Mouse (Mus musculus): ENCODE results near the gene Skp1a. TPM values are rescaled to one million over a fixed set of nuclear protein-coding genes. Genes with fewer than 3 reads are reported as not detected.
A peak's percentile ranks its signal among the peaks of the same experiment; 100 is the strongest.

Skp1a gene
- polyA plus RNA-seq, 3 experiments from 2014 or later = 274 to 332 (median 300) TPM

DNA sequence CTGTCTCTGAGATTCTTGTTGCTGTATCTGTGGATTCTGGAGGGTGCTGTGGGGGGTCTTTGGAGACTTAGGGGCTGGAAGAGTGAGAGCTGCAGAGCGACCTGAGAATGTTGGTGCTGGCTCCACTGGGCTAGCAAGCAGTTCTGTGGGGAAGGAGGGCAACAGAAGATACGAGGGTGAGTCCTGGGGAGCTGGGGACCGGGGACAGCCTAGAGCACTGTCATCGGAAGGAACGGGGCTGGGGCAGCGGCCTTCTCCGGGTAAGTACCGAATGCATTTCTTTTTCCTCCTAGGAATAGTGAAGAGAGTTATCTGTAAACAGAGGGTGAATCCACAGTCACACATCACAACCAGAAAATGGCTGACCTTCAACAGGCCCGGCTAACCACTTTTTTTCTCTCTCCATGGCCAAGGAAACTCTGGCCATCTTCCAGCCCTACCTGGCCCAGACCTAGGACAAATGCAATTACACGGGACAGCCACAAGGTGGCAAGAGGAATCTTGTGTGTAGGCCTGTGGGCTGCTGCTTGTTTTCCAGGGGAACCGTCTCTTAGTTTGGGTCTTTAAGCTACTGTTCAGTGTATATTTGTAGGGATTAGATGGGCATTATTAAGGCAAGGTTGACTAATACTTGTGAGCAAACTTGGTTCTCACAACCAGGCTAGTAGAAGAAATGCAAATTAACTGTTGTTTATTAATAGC, 22.0 kb downstream of the Skp1a start:
- ATAC-seq = no peak

GRCm38 (mm10) chr11:52255077-52255476, 23.3 kb downstream of the Skp1a start:
- no peak for ATAC-seq

DNA sequence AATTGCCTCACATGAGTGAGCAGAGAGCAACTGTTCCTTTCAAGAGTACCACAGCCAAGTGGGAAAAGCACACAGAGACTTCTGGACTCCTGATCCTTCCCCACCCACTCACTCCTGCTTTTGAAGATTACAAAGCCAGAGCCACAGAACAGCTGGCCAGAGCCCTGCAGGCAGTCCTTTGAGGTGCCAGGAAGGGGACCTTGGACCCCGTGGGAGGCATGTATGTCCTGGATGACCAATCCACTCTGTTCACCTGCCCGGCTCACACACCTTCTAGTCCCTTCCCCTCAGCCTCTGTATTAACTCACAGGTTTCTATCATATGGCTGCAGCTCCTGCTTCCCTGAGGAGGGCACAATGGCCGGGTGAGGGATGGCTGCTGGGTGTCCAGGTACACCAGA, 25.6 kb downstream of the Skp1a start:
- ATAC-seq = no peak

DNA sequence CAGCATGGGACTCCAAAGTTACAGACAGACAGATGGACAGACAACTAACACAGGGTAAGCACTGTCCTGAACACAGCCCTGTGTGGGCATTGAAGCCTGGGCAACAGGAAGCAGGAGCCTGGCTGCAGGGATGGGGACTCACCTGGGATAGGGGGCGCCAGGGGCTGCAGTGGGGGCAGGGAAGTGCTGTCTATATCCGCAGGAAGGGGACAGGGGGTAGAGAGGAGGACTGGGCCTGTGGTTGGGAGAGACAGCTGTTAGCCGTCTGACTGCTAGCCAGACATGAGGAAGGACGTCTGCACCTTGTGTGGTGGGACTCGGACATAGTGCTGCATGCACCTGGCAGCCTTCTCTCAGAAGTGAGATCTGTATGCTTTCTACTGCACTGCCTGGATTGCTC, 26.9 kb downstream of the Skp1a start:
- no peak for ATAC-seq

DNA sequence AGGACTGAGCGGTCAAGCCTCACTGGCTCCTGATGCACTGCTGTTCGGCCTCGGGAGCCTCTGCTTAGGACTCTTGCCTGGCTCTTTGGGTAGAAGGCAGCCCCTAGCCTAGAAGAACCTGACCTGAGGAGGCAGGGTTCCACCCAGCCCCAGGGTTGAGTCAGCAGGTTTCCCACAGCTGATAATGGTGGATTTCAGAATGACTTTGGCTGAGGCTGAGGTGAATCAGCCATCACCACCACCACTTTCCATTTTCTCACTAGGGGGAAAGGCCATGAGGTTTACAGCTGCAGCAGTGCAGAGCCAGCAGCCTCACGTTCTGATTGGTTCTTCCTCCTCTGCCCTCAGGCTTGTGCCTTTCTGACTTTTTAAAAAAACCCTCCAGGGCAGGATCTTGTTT, 29.1 kb downstream of the Skp1a start:
- no peak for ATAC-seq

- no peak for ATAC-seq
Measured at GRCm38 (mm10) chr11:52261937-52262336, 30.1 kb downstream of the Skp1a start.

GRCm38 (mm10) chr11:52262338-52262737, 30.5 kb downstream of the Skp1a start:
- no peak for ATAC-seq

- no peak for ATAC-seq
Measured at GRCm38 (mm10) chr11:52264871-52265270, 33.1 kb downstream of the Skp1a start.

GRCm38 (mm10) chr11:52265616-52266307, 34.0 kb downstream of the Skp1a start:
- peak; percentile 74 for ATAC-seq

GRCm38 (mm10) chr11:52267271-52267670, 35.5 kb downstream of the Skp1a start:
- ATAC-seq = no peak

DNA sequence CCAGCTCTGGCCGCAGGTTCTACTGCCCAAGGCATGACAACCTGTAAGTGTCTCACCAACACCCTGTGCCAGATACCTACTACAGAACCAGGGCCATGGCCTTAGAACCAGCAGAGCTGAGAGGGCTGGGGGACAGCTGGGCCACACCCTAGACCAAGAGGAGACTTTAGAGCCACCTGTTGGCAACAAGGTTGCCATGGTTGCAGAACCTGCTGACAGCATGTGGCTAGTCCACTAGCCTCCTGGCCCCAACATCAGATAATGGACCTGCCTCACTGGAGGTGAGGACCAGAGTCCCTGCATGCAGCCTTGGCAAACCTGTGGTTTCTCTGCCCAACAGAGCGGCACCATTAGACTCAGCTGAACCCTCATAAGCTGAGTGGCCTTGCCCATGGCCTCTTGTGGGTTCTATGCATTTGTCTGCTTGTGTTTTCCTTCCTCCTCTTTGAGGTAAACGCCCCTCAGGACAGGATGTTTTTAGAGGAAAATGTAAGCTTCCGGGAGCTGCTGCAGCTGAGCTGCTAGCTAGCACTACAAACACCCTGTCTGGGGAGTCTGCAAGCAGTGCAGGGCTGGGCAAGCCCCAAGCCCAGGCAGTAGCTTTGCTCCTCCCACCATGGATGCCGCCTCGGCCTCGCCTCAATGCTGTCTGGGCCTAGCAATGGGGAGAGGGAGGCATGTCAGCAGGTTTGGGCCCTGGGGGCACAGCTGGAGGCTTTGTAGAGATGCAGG, 36.5 kb downstream of the Skp1a start:
- ATAC-seq = peak; percentile 59

GRCm38 (mm10) chr11:52269841-52270240, 38.0 kb downstream of the Skp1a start:
- no peak for ATAC-seq

GRCm38 (mm10) chr11:52271765-52272495, 40.1 kb downstream of the Skp1a start:
- ATAC-seq = no peak

GRCm38 (mm10) chr11:52272619-52273018, 40.8 kb downstream of the Skp1a start:
- ATAC-seq = no peak

GRCm38 (mm10) chr11:52273183-52273941, 41.6 kb downstream of the Skp1a start:
- ATAC-seq = no peak

- ATAC-seq = peak; percentile 22
Measured at GRCm38 (mm10) chr11:52273942-52274330, 42.1 kb downstream of the Skp1a start.

- peak; percentile 19 for ATAC-seq
Measured at GRCm38 (mm10) chr11:52274456-52275112, 42.8 kb downstream of the Skp1a start.

DNA sequence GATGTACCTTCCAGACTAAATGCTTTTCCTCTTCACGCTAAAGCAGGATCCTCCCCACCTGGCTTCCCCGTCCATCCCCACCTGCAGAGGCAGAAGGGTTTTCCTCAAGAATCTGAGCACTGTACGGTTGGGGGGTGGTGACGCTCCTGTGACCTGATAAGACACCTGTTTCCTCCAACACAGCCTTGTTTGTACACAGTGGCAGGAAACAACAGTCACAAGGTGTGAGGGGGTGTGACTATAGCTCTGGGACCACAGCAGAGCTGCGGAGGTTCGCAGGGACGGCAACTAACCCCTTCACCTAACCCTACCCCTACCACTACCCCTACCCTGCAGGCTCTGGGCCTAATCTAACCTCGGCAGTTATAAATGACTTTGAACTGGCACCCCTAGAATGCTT, 43.6 kb downstream of the Skp1a start:
- peak; percentile 80 for ATAC-seq

GRCm38 (mm10) chr11:52275774-52276555, 44.2 kb downstream of the Skp1a start:
- no peak for ATAC-seq

DNA sequence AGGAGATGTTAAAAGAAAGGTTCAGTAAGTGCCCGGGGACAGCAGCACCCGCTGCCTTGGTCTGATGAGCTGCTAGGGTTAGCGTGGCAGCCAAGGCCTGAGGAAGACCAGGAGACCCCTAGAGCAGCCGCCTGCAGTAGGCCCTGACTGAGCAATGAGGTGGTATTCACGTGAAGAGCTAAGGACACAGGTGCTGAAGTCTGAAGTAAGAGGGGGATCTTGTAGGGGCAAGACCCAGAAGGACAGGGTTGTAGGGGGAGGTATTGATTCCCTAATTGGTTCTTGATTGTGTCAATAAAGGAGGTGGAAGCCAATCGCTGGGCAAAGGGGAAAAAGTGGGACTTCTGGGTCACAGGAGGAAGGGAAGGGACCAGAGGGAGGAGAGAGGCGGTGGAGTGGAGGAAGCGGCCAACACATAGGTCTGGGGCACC, 45.2 kb downstream of the Skp1a start:
- no peak for ATAC-seq
